Mouse (Mus musculus): ENCODE results near the gene Arl3.

GRCm38 (mm10) chr19:46504085-46504552, 68.9 kb downstream of the Arl3 start:
- no peak; the same call in 1 of the 2 replicates for TF ChIP-seq CTCF (IDR thresholded peaks at IDR 0.05; ENCODE audit: low read depth, low read length)
- no peak for TF ChIP-seq POLR2A (IDR thresholded peaks at IDR 0.05; ENCODE audit: borderline replicate concordance, low read depth, low read length)
